Mouse (Mus musculus): ENCODE measurements around the gene Gatad2b.

DNA sequence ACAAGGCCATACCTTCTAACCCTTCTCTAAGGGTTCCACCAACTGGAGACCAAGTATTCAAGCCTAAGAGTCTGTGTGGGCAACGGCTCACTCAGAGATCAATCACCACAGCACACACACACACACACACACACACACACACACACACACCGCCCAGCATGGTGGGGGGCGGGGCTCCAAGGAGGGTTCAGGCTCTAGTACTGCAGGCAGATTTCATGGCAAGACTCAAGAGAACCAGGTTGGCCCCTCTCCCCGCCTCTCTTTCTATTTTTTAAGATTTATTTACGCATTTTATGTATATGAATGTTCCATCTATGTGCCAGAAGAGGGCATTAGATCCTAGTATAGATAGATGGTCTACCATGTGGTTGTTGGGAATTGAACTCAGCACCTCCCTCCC lies 79.8 kb downstream of the Gatad2b start:
- TF ChIP-seq TAL1 (IDR thresholded peaks at IDR 0.05; ENCODE audit: low read length): no peak
- TF ChIP-seq GATA1 (IDR thresholded peaks at IDR 0.05; ENCODE audit: low read length): no peak

Measured in erythroblast, embryonic 14.5 days (primary cell).